Comparison of ENCODE assay signal across 13 mouse cellular contexts in genomic region chr13:117659511-117659910, GRCm38 (mm10). TPM values are rescaled to one million over a fixed set of nuclear protein-coding genes. Genes with fewer than 3 reads are reported as not detected.
DNase-seq lines count a peak whose midpoint lies in the region; ATAC-seq lines count a peak whose summit lies in the region.
"Had no signal": no experiment of that assay in that cellular context is flagged by ENCODE, and none has a peak within 500 bp of the region (broad histone marks: within the 10 kb centered on the region; RNA-seq: fewer than 3 reads in every experiment).

No protein-coding gene starts in this region.

- H3K27ac ChIP-seq in forebrain, embryonic 15.5 days (replicated peaks): no peak overlapping the region; the same call in 1 of the 2 replicates
- no peak overlapping the region for H3K27ac ChIP-seq in forebrain, embryonic 10.5 days
- H3K27ac ChIP-seq: embryonic facial prominence, embryonic 12.5 days; hindbrain, embryonic 14.5 days; limb, embryonic 10.5 days had no signal

- no peaks in the 10 kb centered on the region for H3K4me1 ChIP-seq in forebrain, embryonic 15.5 days
- no peaks in the 10 kb centered on the region for H3K4me1 ChIP-seq in forebrain, embryonic 10.5 days
- H3K4me1 ChIP-seq: embryonic facial prominence, embryonic 12.5 days; limb, embryonic 10.5 days had no signal

- no peak overlapping the region for H3K9ac ChIP-seq in forebrain, embryonic 15.5 days (replicated peaks)
- H3K9ac ChIP-seq: embryonic facial prominence, embryonic 12.5 days; hindbrain, embryonic 14.5 days had no signal

- no peaks in the 10 kb centered on the region for H3K36me3 ChIP-seq in forebrain, embryonic 15.5 days
- H3K36me3 ChIP-seq in forebrain, embryonic 10.5 days (replicated peaks): no peaks in the 10 kb centered on the region
- H3K36me3 ChIP-seq: embryonic facial prominence, embryonic 12.5 days; limb, embryonic 10.5 days had no signal

- WGBS in forebrain, embryonic 15.5 days: 62% methylated on average over 7 of the region's 7 CpGs
- WGBS in forebrain, embryonic 10.5 days: 85% methylated on average over 7 of the region's 7 CpGs

- no peak overlapping the region for H3K4me3 ChIP-seq in forebrain, embryonic 15.5 days
- no peak overlapping the region for H3K4me3 ChIP-seq in forebrain, embryonic 10.5 days
- H3K4me3 ChIP-seq: embryonic facial prominence, embryonic 12.5 days; limb, embryonic 10.5 days had no signal

- peak; percentile 81 for ATAC-seq in forebrain, embryonic 15.5 days (replicated peaks)

- no peak overlapping the region for H3K4me2 ChIP-seq in forebrain, embryonic 15.5 days (replicated peaks)
- H3K4me2 ChIP-seq: embryonic facial prominence, embryonic 12.5 days had no signal

- no peak for DNase-seq in forebrain, embryonic 10.5 days (ENCODE audit: extremely low spot score, low spot score)
- peak; percentile 94 for DNase-seq in brain, adult 2 months (ENCODE audit: low read depth, low spot score)
- DNase-seq in layer of hippocampus, adult 9-10 months (ENCODE audit: low spot score): peak; percentile 43
- peak; percentile 18 for DNase-seq in retina, postnatal 1 day
- DNase-seq in thymus, postnatal 36 days: no peak
- DNase-seq in gastrocnemius, postnatal 25 days: no peak
- DNase-seq in spleen, adult 12 weeks (ENCODE audit: low spot score): no peak
- DNase-seq: adrenal gland, adult 8-10 months; thymus, adult 2 months had no signal

- no peaks in the 10 kb centered on the region for H3K9me3 ChIP-seq in forebrain, embryonic 15.5 days
- no peaks in the 10 kb centered on the region for H3K9me3 ChIP-seq in forebrain, embryonic 10.5 days
- H3K9me3 ChIP-seq: embryonic facial prominence, embryonic 12.5 days; limb, embryonic 10.5 days had no signal

- no peaks in the 10 kb centered on the region for H3K27me3 ChIP-seq in forebrain, embryonic 15.5 days
- no peaks in the 10 kb centered on the region for H3K27me3 ChIP-seq in forebrain, embryonic 10.5 days (ENCODE audit: poor library complexity, severe bottlenecking)
- H3K27me3 ChIP-seq: embryonic facial prominence, embryonic 12.5 days had no signal

RNA-seq across cellular contexts. Expression of gene Hcn1, which starts 57.4 kb away (rescaled TPM):
- 0.56 and 0.60 TPM in 2 replicates for polyA plus RNA-seq in forebrain, embryonic 15.5 days (2015; fragmentation: Nextera tagmentation; extraction: Ambion mirVana)
- 0.02 and 0.05 TPM in 2 replicates for polyA plus RNA-seq in forebrain, embryonic 10.5 days (2016; fragmentation: Nextera tagmentation; extraction: Ambion mirVana)
- total RNA-seq in gastrocnemius, postnatal 25 days (2021): under 1 TPM; 0.05 to 0.16 TPM

Comparison
In these comparisons a context has a peak if more than half of its experiments do, and no peak if none do; other contexts are left out.
1. DNase-seq: peak in brain, adult 2 months (single experiment), layer of hippocampus, adult 9-10 months (single experiment) and retina, postnatal 1 day (single experiment); none in forebrain, embryonic 10.5 days (single experiment), thymus, postnatal 36 days (0 of 2), gastrocnemius, postnatal 25 days (single experiment) and spleen, adult 12 weeks (single experiment).